Mouse (Mus musculus): ENCODE results near the gene Capn7.

DNA sequence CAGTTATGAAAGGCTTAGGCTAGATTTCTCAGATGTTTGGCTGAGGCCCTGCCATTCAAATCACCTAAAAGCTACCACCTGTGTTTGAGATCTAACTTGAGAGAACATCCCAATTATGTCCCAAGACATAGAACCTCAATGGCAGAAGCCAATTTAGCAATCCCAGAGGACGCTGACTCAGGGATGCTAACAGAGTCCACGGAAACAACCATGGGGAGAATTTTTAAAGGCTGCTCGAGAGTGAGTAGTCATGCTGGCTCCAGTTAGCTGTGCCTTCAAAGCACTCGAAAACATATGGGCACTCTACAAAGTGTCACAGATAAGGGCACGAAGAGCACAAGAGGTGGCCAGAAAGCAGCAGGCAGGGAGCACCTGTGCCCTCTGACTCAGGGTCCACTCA, 55.9 kb downstream of the Capn7 start:
- no peak for TF ChIP-seq CTCF (IDR thresholded peaks at IDR 0.05; ENCODE audit: low read depth, low read length)
- no peak for TF ChIP-seq POLR2A (IDR thresholded peaks at IDR 0.05; ENCODE audit: borderline replicate concordance, low read depth, low read length)

Data from bone marrow macrophage, adult 2 months (primary cell).